Mouse (Mus musculus): Measurements from ENCODE around the gene Skil. TPM values are rescaled to one million over a fixed set of nuclear protein-coding genes. Genes with fewer than 3 reads are reported as not detected.
A peak's percentile ranks its signal among the peaks of the same experiment; 100 is the strongest.

Skil gene
- polyA plus RNA-seq, 2 experiments: 13.7 to 20.6 TPM

DNA sequence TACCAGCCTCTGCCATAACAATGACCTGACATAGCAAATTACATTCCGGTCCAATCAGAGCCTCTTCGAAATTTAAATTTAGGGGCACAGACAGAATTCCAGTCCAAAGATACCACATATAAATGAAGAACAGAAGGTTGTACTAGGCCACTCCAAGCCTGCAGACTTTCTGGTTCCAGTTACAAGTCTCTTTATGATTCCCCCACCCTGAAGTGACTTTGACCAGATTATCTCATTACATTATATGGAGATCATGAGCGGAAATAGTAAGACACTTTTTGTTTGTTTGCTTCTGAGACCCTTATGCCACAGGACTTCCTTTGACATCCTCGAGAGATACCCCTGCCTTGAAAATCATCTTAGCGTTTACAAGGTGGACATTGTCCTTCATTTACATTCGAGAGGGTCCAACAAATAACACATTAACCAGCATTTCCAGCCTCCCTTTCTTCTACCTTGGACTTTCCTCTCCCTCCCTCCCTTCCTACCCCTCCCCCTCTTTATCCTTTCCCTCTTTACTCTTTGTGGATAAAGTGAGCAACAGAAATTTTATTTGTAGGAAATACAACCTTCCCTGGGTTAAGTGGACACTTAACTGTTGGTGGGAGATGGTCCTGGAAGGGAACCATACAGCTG is 17.7 kb upstream of the Skil start:
- Histone ChIP-seq H3K9ac (ENCODE audit: low read depth, low read length, severe bottlenecking) (no peak overlapping the region), H3K4me1 (ENCODE audit: control insufficient read depth, insufficient read depth, low read length) (no peaks in the 10 kb centered on the region), H3K27ac (replicated peaks; ENCODE audit: low read depth, low read length) (no peak overlapping the region), H3K4me2 (replicated peaks; ENCODE audit: low read depth, low read length, severe bottlenecking) (no peak overlapping the region), H3K9me3 (ENCODE audit: control insufficient read depth, low read length) (no peaks in the 10 kb centered on the region), H3K27me3 (ENCODE audit: control insufficient read depth, insufficient read depth, low read length) (no peaks in the 10 kb centered on the region), H3K36me3 (ENCODE audit: control insufficient read depth, insufficient read depth, low read length) (no peaks in the 10 kb centered on the region), H3K4me3 (replicated peaks; ENCODE audit: low read length) (no peak overlapping the region)
- TF ChIP-seq POLR2A (IDR thresholded peaks at IDR 0.05; ENCODE audit: borderline replicate concordance, extremely low read depth, insufficient read depth, insufficient read length): no peak
- ATAC-seq (ENCODE audit: low FRiP score, low read depth) (no peak), DNase-seq (ENCODE audit: low spot score) (no peak)
- WGBS: 86% methylated on average over 6 of the region's 6 CpGs

- DNase-seq (ENCODE audit: low spot score) (no peak), ATAC-seq (ENCODE audit: low FRiP score, low read depth) (no peak)
- no peak for TF ChIP-seq POLR2A (IDR thresholded peaks at IDR 0.05; ENCODE audit: borderline replicate concordance, extremely low read depth, insufficient read depth, insufficient read length)
- Histone ChIP-seq H3K4me3 (replicated peaks; ENCODE audit: low read length) (no peak overlapping the region), H3K27me3 (ENCODE audit: control insufficient read depth, insufficient read depth, low read length) (no peaks in the 10 kb centered on the region), H3K4me1 (ENCODE audit: control insufficient read depth, insufficient read depth, low read length) (peaks cover 9% of the 10 kb centered on the region), H3K36me3 (ENCODE audit: control insufficient read depth, insufficient read depth, low read length) (no peaks in the 10 kb centered on the region), H3K9ac (ENCODE audit: low read depth, low read length, severe bottlenecking) (no peak overlapping the region), H3K9me3 (ENCODE audit: control insufficient read depth, low read length) (no peaks in the 10 kb centered on the region), H3K27ac (replicated peaks; ENCODE audit: low read depth, low read length) (no peak overlapping the region), H3K4me2 (replicated peaks; ENCODE audit: low read depth, low read length, severe bottlenecking) (no peak overlapping the region)
- 80% methylated on average over 10 of the region's 10 CpGs for WGBS
These were observed 15.4 kb upstream of the Skil start for GRCm38 (mm10) chr3:31079450-31079849.

DNA sequence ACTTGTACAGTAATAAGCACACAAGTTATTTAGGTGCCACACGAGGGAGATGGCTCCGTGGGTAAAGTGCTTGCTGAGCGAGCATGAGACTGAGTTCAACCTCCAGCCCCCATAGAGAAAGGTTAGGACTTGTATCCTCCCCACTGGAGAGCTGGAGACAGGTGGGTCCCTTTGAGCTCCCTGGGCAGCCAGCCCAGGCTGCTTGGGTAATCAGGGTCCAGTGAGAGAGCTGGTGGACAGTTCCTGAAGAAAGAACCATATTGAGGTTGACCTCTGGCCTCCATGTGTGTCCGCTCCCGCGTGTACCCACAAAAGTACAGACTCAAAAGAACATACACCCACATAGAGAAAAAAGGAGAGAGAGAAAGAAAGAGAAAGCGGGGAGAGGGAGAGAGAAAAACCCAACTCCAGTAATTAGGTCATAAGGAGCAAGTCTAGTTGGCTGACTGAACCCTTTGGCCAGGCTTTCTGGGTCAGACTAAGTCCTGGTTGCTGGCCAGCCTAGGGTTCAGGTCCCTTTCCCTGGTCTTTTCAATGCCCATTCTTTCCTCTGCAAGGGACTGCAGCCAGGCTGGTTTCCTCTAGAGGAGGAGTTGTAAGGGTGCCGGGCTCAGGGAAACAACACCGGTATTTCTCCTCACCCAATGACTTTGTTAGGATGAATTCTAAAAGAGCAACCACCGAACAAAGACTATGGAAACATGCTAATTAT is 13.9 kb upstream of the Skil start:
- TF ChIP-seq POLR2A (IDR thresholded peaks at IDR 0.05; ENCODE audit: borderline replicate concordance, extremely low read depth, insufficient read depth, insufficient read length): no peak
- Histone ChIP-seq H3K36me3 (ENCODE audit: control insufficient read depth, insufficient read depth, low read length) (no peaks in the 10 kb centered on the region), H3K4me2 (replicated peaks; ENCODE audit: low read depth, low read length, severe bottlenecking) (no peak overlapping the region), H3K4me1 (ENCODE audit: control insufficient read depth, insufficient read depth, low read length) (peaks cover 10% of the 10 kb centered on the region), H3K27ac (replicated peaks; ENCODE audit: low read depth, low read length) (no peak overlapping the region), H3K9ac (ENCODE audit: low read depth, low read length, severe bottlenecking) (no peak overlapping the region), H3K4me3 (replicated peaks; ENCODE audit: low read length) (no peak overlapping the region), H3K9me3 (ENCODE audit: control insufficient read depth, low read length) (no peaks in the 10 kb centered on the region), H3K27me3 (ENCODE audit: control insufficient read depth, insufficient read depth, low read length) (no peaks in the 10 kb centered on the region)
- DNase-seq (ENCODE audit: low spot score): no peak
- no peak for ATAC-seq (ENCODE audit: low FRiP score, low read depth)
- WGBS: 89% methylated on average over 10 of the region's 10 CpGs

DNA sequence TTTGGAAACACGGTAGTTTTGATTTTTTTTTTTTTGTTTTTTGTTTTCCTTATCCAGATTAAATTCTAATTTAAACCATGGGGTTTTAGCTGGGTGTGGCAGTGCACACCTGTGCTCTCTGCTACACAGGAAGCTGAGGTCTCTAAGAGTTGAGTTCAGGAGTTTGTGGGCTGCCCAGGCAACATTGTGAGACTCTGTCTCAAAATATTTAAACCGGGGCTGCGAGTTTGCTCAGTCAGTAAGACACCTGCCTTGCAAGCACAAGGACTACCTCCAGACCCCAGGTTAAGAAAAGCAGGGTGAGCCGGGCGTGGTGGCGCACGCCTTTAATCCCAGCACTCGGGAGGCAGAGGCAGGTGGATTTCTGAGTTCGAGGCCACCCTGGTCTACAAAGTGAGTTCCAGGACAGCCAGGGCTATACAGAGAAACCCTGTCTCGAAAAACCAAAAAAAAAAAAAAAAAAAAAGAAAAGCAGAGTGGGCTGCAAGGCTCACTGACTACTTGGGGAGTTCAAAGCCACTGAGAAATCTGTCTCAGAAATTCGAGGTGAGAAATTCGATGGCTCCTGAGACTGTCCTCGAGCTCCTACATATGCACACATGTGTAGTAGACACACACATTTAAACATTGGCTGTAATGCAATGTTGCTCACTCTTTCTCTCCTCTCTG is 11.9 kb upstream of the Skil start:
- Histone ChIP-seq H3K27ac (replicated peaks; ENCODE audit: low read depth, low read length) (no peak overlapping the region), H3K9me3 (ENCODE audit: control insufficient read depth, low read length) (no peaks in the 10 kb centered on the region), H3K36me3 (ENCODE audit: control insufficient read depth, insufficient read depth, low read length) (no peaks in the 10 kb centered on the region), H3K4me2 (replicated peaks; ENCODE audit: low read depth, low read length, severe bottlenecking) (no peak overlapping the region), H3K4me3 (replicated peaks; ENCODE audit: low read length) (no peak overlapping the region), H3K9ac (ENCODE audit: low read depth, low read length, severe bottlenecking) (no peak overlapping the region), H3K4me1 (ENCODE audit: control insufficient read depth, insufficient read depth, low read length) (peaks cover 10% of the 10 kb centered on the region), H3K27me3 (ENCODE audit: control insufficient read depth, insufficient read depth, low read length) (no peaks in the 10 kb centered on the region)
- ATAC-seq (ENCODE audit: low FRiP score, low read depth) (no peak), DNase-seq (ENCODE audit: low spot score) (no peak)
- no peak for TF ChIP-seq POLR2A (IDR thresholded peaks at IDR 0.05; ENCODE audit: borderline replicate concordance, extremely low read depth, insufficient read depth, insufficient read length)
- WGBS: 88% methylated on average over 12 of the region's 13 CpGs

DNA sequence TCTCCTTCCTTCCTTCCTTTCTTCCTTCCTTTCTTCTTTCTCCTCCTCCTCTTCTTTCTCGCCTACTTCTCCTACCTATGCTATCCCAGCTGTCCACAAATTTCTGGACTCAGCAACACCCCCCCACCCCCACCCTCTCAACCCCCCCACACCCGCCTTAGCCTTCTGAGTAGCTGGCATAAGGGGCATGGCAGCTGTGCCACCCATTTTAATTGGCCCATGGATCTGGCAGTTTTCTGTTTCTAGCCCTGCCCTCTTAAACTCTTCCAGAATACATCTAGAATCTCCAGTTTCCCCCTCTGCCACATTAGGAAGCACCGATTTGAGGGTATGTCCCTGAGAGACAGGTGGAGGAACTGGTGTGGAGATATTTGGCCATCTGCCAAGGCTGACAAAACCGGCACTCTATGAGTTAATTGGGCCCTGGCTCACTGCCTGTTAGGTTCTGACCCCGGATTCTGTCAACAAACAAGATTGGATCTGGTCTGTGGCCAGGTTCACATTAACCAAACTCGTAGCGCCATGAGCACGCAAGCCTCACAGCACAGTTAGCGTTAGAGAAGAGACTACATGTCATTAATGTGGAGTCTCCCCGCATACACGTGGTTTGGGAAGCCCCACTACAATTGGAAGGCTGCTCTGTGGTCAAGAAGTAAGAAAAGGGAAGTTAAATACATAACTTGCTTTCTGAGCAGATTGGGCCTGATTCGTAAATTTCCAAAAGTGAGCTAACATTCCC is 11.2 kb upstream of the Skil start:
- TF ChIP-seq POLR2A (IDR thresholded peaks at IDR 0.05; ENCODE audit: borderline replicate concordance, extremely low read depth, insufficient read depth, insufficient read length): no peak
- Histone ChIP-seq H3K4me3 (replicated peaks; ENCODE audit: low read length) (no peak overlapping the region), H3K9me3 (ENCODE audit: control insufficient read depth, low read length) (no peaks in the 10 kb centered on the region), H3K36me3 (ENCODE audit: control insufficient read depth, insufficient read depth, low read length) (no peaks in the 10 kb centered on the region), H3K4me2 (replicated peaks; ENCODE audit: low read depth, low read length, severe bottlenecking) (no peak overlapping the region; the same call in 1 of the 2 replicates), H3K27ac (replicated peaks; ENCODE audit: low read depth, low read length) (no peak overlapping the region), H3K4me1 (ENCODE audit: control insufficient read depth, insufficient read depth, low read length) (peaks cover 10% of the 10 kb centered on the region), H3K27me3 (ENCODE audit: control insufficient read depth, insufficient read depth, low read length) (no peaks in the 10 kb centered on the region), H3K9ac (ENCODE audit: low read depth, low read length, severe bottlenecking) (no peak overlapping the region)
- DNase-seq (ENCODE audit: low spot score) (peak; percentile 41), ATAC-seq (ENCODE audit: low FRiP score, low read depth) (0 out of 2 replicates have a peak, but pooled peaks have one; percentile 41)
- WGBS: 39% methylated on average over 12 of the region's 12 CpGs

Data from limb, embryonic 14.5 days (tissue).